Mouse (Mus musculus) gastrocnemius, postnatal 10 days (tissue): ENCODE results near the gene Emid1. TPM values are rescaled to one million over a fixed set of nuclear protein-coding genes. Genes with fewer than 3 reads are reported as not detected.

Experiments
- DNase-seq: peaks from one replicate; pipeline ENCODE4 v3.0.0; 2021; ENCODE audit warnings: mixed read lengths
- long read RNA-seq, 2 experiments: library from polyadenylated mRNA; stranded (forward); transcript quantifications; one replicate each; pipeline ENCODE4 v2.0.0; 2021
- total RNA-seq, 2 experiments: library from RNA; stranded (reverse); gene quantifications; 2 replicates each; pipeline ENCODE4 v1.2.3; 2021

Emid1 gene
- total RNA-seq, result 10 to 100 TPM; 15.2 to 16.3 TPM
- long read RNA-seq, experiment 1, transcript Emid1-201 (15 exons, 1,947 nt), result major isoform, 19 of 38 reads
- long read RNA-seq, experiment 1, partial matches to known transcripts, result 4 of 38 reads
- long read RNA-seq, experiment 1, other reads (novel, unspliced or antisense), result 15 of 38 reads
- long read RNA-seq, experiment 2, transcript Emid1-201 (15 exons, 1,947 nt), result major isoform, 20 of 36 reads
- long read RNA-seq, experiment 2, partial matches to known transcripts, result 1 of 36 reads
- long read RNA-seq, experiment 2, other reads (novel, unspliced or antisense), result 14 of 36 reads

DNA sequence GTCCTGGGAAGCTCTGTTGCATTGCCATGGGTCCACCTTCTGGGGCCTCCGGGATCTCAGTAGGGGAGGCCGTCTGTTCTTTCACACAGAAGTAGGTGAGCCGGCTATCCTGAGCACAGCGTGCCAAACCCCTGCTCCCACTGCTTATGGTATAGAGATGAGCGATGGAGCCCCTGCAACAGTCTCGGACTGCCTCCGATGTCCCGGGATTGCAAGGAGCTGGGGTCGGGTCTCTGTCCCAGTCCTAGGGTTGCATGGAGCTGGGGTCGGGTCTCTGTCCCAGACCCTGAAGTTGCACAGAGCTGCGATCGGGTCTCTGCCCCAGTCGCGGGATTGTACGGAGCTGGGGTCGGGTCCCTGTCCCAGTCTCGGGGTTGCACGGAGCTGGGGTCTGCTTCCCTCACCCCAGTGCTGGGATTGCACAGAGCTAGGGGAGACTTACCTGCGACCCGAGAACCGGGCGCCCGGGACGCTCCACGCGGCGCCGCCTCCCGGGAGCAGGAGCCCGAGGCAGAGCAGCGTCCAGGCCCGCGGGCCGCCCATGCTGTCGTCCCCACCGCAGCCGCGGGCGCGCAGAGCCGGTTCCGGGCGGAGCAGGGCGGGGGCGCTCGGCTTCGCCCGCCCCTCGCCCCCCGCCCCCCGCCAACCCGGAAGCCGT, at the start of gene Emid1:
Gene Emid1, minus strand, starts transcription at position 578 of the 658 bp plus-strand sequence.
- no peak for DNase-seq

DNA sequence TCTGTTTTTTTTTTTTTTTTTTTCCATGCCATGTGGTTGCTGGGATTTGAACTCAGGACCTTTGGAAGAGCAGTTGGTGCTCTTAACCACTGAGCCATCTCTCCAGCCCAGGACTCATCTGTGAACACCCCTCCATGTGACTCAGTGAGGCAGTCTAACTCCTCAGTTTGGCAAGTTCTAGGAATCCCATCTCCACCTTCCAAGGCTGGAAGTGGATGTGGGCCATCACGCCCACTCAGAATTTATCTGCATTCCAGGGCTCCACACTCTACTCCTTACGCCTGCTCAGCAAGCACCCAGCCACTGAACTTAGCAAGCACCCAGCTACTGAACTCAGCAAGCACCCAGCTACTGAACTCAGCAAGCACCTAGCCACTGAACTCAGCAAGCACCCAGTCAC, 47.8 kb upstream of the Emid1 start:
- no peak for DNase-seq

DNA sequence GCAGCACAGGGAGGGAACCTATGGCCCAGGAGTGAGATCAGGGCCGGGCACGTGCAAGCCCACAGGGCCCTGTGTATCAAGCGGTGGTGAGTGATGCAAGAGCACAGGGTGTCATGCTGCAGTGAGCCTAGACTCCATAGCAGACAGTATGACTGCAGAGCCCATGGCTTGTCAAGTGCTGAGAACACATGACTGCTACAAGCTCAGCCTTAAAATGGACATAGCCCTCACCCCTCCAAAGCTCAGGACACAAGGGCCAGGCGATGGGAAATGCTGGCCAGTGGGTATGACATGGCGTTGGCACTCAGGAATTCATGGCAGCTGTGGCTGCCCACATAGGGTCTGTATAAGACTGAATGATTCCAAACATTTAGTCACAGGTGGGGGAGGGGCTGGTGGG, 45.0 kb upstream of the Emid1 start:
- DNase-seq, result no peak

DNA sequence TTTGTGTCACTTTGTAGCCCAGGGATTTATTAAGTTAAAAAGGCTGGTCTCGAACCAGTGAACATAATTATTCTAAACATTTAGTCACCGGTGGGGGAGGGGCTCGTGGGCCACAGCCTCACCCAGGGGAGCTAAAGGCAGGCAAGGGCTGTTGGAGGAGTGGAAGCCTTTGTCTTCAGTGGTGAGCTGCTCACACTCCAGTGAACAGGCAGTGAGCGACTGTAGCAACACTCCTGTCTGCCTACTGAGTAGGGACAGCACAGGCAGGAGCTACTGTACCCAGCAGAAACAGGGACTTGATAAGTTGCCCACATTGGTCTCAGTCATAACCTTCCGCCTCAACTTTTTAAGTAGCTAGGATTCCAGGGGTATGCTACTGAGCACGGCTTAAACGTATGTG, 44.5 kb upstream of the Emid1 start:
- DNase-seq, result no peak

DNA sequence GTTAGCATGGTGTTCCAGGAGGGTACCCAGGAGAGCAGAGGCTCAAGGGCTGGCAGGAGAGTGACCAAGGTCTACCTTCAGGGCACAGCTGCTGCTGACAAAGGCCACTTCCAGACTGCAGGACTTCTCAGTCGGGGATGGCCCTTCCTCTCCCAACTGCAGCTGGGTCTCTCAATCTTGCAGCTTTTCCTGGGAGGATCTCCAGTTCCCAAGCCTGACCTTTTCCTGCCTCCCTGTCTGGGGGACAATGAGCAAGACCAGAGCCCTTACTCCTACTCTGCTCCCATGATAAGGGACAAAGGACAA, 41.5 kb upstream of the Emid1 start:
- DNase-seq, result no peak

DNA sequence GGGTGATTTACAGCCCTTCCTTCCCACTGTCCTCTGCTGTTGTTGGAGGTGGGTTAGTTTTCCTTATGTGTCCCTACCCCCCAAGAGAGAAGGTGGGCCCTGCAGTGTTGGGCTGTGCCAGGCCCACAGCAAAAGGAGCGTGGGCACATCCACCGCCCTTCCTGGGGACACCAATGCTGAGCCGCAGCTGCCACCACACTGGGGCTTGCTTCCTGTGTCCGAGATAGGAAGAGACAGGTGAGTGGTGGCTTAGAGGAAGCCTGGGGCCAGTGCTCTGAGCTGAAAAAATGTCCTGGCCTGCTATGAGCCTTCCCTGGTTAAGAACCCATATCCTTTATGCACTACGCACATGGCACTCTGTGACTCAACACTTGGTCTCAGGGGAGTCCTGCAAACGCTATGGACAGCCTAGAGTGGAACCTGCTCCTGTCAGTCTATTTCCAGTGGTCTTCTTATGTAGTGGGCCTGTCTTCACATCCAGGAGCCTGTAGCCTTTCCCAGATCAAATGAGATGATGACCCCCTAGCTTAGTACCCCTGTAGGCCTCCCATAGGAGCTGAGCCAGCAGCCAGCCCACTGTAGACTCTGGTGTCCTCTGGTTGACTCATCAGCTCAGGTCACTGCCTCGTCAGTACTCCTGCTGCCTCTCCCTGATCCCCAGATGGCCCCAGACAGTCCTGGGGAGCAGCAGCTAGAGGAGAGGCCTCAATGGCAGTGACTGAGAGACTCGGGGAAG, 41.0 kb upstream of the Emid1 start:
- no peak for DNase-seq

DNA sequence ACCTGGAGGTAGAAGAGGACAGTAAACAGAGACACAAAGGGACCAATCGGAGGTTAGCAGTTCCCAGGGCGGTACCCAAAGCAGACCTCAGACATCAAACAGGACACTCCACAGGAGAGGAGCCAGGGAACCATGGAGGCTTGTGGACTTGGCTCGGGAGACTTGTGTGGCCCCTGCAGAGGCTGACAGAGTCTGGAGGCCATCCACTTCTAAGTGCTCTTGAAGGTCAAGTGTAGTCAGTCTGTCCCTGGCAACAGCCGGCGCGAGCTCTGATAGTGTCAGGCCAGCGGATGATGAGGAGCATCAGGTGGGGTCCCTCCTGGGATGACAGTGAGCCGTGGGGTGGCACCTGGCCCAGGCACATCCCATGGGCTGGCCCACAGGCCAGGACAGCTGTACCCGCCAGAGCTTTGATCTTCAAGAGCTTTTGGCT, 40.0 kb upstream of the Emid1 start:
- DNase-seq, result peak; percentile 71

DNA sequence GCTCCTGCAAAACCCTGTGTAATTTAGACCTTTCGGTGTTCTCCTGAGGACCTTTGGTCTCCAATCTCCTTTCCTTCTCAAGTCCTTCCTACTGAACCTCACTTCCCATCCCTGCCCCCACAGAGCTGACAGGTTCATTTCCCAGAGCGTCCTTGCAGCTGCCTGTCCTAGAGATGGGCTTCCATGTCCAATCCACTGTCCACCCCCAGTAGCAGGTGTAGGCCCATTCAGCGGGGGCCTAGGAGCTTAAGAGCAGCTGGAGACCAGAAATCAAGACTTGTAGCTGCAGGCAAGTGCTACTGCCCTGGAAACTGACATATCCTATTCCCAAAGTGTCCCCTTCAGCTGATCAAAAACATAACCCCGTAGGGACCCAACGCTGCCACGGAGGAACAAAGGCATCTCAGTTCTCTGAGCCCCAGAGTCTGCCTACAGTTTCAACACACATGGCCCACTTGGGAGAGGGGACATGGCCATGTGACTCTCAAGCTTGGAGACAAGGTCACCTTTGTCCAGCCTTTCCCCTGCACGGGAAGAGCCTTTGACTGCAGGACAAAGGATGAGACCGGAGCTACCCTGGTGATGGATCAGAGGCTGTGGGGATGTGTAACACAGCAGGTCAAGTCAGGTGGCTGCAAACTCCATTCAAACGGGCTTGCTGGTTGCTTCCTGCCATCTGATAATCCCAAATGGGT, 37.3 kb upstream of the Emid1 start:
- no peak for DNase-seq

DNA sequence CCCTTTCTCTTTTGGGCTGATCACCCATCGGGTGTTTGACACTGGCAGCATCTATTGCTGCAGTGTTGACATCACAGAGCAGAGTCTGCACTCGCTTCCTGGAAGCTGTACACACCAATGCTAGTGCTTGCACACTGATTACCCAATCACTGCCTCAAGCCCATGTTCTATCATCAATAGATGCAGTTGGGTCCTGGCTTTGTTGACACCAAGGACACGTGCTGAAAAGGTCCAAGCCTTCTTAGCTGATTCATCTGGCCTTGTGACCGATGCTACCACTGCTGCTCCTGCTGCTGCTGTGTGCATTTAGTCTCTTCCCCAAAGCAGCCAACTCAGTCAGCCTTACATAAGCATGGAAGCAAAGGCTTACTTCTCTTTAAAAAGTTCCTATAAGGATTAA, 36.1 kb upstream of the Emid1 start:
- no peak for DNase-seq

DNA sequence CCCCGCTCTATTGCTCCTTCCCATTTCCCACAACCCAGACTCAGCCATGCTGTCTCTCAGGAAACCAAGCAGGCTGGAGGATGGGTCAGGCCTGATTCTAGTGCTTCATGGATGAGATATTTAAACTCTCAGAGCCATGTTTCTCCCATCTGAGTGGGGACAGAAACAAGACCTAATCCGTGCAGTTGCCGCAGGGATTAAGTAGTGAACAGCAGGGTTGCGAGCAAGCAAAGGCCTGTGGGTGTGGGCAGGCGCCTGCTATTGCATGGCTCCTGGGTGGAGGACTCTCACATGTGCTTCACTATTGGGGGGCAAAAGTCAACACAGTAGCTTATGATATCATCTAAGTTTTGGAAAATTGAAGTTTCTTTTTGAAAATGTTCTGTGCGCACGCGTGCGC, 32.8 kb upstream of the Emid1 start:
- no peak for DNase-seq

DNA sequence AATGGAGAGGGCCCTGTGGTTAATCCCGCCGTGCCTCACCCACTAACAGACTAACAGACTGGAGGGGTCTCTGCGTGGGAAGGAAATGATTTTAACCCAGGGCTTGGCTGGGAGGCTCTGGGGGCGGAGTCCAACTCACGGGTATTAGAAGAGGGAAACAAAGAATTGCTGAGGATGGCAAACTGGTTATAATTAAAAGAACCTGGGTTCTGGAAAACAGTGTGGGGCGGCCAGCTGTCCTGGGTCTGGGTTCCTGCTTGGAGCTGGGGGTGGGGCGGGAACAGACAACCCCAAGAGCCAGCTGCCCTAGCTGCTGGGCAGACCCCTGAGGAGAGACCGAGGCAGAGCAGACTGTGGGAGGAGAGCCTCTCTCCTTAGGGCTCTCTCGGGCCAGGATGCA, 32.2 kb upstream of the Emid1 start:
- no peak for DNase-seq

DNA sequence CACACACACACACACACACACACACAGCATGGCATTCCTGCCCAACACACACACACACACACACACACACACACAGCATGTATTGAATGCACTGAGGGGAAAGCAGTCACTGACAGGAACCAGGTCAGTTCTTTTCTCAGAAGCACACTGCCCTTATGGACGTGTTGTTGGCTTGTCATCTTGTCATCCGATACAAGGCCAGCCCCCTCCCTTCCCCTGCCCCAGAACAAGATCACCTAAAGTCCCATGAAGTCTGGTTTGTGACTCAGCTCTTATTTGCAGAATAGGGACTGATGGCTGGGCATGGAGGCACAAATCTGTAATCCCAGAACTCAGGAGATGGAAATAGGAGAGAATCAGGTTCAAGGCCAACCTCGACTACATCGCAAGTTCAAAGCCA, 30.8 kb upstream of the Emid1 start:
- no peak for DNase-seq

DNA sequence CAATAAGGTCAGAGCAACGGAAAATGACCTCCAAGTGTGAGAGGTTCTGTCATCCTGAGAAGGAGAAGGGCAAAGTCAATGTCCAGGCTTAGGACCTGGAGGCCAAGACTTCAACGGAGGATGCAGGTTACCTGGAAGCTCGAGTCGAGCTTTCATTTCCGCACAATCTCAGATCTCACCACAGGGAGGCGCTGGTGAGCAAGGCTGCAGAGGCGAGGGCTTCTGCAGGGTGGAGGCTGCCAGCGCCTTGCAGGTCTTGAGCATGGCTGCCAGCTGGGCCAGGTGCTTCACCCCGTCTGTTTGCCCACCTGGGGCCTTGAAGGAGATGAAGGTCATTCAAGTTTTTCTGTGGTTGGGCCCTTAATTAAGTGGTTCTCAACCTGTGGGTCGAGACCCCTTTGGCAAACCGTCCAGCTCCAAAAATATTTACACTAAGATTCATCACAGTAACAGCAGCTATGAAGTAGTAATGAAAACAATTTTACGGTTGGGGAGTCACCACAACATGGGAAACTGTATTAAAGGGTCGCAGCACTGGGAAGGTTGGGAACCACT, 29.9 kb upstream of the Emid1 start:
- DNase-seq, result peak; percentile 89

DNA sequence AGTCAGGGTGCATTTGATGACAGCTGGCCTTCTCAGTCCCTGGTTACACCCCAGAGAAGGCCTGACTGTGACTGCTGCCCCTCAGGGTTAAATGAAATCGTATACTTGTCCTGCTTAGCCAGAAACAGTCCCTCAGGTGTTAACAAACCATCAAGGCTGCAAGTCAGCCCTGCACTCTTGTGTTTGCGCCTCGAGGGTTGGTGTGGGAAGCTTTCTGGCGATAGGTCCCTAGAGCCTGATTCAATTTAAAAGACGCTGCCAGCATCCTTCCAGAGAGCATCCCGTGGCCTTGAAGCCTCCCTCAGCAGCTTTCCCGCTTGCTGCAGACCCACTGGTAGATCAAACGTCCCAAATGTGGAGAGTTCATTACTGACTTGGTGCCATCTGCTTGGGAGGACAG, 27.3 kb upstream of the Emid1 start:
- DNase-seq, result no peak

DNA sequence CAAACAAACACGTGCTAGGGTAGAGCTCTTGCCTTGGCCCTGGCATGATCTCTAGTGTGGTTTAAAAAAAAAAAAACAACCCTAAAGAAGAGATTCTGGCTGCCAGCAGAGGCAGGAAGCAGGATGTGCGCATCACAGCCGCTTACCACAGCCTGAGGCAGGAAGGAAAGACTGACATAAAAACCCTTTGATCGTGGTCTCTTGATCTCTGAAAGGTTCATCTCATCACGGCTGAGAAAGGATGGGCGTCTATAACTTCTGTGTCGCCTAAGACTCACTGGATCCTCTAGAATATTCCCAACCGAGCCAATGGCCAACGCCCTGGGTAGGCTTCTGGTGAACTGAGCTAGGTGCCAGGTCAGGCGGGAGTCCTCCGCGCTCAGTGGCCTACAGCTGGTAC, 25.1 kb upstream of the Emid1 start:
- no peak for DNase-seq

DNA sequence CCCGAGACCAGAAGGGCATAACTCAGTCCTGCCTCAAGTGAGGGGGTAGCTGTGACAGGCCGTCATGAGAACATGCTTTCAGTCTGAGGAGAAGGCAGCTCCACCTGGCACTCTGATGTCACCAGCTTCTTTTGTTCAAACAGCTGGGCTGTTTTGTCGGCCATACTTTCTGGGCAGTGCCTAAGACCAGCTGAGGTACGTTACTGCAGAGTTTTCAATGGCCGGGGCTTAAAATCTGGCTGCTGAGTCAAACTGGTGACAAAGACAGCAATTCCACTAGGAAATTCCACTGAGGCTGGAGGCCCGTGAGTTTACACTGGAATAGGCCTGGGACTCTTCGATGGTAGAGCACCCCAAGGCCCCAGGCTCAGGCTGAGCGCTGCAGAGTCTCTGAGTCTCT, 24.6 kb upstream of the Emid1 start:
- DNase-seq, result no peak

DNA sequence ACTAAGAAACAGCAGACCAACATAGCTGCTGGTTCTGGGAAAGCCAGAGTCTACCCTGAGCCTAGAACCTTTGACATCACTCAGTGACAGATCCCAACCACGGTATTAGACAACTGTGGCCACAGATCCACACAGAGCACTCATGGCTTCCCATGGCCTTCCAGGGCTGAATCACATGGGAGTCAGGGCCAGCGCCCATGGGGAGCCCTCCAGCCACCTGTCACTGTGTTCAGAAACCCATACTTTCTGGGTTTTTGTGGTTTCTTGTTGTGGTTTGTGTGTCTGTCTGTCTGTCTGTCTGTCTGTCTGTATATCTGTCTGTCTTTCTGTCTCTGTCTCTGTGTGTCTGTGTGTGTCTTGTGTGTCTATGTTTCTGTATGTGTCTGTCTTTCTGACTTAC, 23.8 kb upstream of the Emid1 start:
- DNase-seq, result no peak

DNA sequence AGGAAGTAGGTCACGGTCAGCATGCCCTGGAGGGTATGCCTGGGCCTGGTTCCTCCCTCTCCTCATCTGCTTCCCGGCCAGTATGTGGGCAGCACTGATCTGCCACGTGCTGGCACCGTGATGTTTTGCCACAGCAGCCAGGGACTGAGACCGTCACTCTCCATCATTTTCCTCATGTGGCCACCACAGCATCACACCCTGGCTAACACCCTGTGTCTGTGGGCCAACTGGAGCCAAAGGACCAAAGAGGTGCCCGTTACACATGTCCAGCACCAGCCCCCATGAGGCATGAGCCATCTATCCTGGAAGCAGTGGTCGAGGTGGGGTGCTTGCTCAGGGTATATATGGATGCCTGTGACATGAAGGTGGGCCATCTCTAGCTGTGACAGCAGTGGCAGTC, 23.1 kb upstream of the Emid1 start:
- DNase-seq, result no peak

DNA sequence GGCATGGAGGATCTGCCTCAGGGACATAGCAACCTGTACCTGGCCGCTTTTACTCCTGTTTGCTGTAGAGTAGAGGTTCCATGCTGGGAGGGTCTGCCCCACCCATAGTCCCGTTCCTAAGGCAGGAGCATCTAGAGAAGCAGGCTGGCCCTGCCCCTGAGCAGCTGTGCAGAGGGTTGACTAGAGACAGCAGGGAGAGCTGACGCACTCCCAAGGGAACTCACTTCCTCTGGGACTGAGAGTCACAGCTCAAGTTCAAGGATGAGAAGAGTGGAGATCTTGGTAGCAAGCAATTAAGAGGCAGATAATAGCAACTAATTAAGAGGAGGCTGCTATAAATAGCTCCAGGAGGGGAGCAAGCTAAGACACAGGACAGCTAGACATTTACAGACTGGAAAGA, 20.8 kb upstream of the Emid1 start:
- no peak for DNase-seq

DNA sequence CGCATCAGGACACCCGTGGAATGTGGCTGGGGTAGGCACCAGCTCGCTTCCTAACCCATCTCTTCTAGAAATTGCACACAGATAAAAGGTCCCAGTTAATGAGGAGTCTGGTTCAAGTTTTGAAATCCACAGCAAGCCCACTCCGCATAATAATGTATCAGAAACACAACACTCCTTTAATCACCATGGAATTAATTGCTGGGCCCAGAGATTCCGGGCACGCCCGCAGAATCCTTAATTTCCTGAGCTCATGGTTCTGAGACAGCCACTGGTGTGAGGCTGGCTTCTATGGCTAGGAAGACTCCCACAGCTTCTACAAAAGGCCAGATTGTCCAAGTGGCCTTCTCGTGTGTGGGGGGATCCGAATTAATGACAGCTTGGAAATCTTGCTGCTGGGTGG, 15.3 kb upstream of the Emid1 start:
- DNase-seq, result no peak

DNA sequence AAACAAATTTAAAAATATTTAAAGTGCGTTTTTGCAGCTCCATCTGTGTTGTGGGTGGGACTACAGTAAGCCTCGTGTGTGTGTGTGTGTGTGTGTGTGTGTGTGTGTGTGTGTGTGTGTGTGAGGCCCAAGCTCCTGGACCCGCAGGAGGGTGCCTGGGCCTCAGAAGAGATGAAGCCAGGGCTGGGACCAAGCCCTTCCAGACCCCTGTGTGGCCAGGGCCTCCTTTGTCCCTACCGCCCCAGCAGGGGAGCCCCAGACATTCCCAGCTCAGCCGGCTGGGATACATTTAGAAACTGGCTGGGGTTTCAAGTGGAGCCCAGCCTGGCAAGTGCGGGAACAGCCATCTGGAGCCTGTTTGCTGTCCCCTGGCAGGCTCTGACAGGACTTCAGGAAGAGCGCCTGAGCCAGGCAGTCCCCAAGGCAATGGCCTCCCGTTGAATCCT, 13.4 kb upstream of the Emid1 start:
- DNase-seq, result peak; percentile 46

DNA sequence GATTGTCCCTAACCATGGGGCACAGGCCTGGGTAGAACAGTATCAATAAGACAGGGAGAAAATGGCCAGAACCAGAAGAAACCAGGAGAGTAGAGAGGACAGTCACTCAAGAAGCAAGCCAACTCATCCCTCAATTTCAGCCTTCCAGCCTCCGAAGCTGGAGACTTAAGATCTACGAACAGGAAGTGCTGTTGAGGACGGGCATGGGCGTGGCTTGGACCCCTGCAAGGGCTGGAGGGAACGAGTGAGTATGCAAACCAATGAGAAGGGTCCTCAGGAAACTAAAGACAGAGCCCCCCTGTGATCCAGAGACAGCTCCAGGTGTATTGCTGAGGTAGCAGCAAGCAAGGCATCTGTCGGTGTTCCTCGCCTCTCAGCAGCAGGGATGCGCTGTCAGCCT, 12.3 kb upstream of the Emid1 start:
- no peak for DNase-seq

DNA sequence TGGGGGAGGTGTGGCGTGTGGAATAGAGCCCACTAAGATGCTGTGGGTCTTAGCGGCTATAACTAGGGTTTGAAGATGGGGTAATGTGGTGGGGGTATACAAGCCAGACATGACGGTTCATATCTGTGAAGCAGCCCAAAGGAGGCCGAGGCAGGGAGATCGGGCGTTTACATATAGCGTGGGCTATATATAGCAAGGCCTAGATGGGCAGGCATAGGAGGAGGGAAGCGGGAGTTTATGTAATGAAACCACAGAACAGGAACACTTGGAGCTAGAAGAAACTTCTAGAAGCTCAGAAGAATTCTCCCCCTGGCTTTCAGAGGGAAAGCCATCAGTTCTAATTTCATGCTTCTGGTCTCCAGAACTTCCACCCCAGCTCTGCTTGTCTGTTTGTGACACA, 11.4 kb upstream of the Emid1 start:
- DNase-seq, result no peak
